Mouse (Mus musculus): ENCODE results near the gene Mybl2.

Gene Mybl2

GRCm38 (mm10) chr2:163110706-163111105 is 56.2 kb downstream of the Mybl2 start:
- no peak for DNase-seq (ENCODE audit: low read depth, low spot score)

GRCm38 (mm10) chr2:163111413-163112201 is 57.1 kb downstream of the Mybl2 start:
- no peak for DNase-seq (ENCODE audit: low read depth, low spot score)

GRCm38 (mm10) chr2:163120626-163121352 is 66.3 kb downstream of the Mybl2 start:
- no peak for DNase-seq (ENCODE audit: low read depth, low spot score)

GRCm38 (mm10) chr2:163121353-163121660 is 66.8 kb downstream of the Mybl2 start:
- no peak for DNase-seq (ENCODE audit: low read depth, low spot score)

DNA sequence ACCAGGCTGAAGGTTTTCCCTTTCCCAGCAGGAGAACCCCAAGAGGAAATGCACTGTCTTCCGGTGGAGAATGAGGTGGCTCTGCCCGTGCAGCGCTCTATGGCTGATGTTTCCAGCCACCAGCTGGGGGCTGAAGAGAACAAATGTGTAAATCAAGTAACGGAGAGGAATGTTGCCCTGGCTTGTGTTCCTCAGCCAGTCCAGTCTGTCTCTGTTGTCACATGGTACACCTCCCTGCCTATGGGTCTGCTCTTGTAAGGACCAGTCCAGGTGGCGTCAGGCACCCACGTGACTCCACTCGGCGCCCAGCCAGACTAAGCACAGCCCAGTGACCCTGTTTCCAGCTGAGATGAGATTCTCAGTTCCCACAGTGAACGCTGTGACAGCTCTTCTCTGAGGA is 67.8 kb downstream of the Mybl2 start:
- DNase-seq (ENCODE audit: low read depth, low spot score) = peak; percentile 72

GRCm38 (mm10) chr2:163123496-163123895 is 69.0 kb downstream of the Mybl2 start:
- no peak for DNase-seq (ENCODE audit: low read depth, low spot score)

GRCm38 (mm10) chr2:163130837-163131236 is 76.3 kb downstream of the Mybl2 start:
- DNase-seq (ENCODE audit: low read depth, low spot score) = no peak

DNA sequence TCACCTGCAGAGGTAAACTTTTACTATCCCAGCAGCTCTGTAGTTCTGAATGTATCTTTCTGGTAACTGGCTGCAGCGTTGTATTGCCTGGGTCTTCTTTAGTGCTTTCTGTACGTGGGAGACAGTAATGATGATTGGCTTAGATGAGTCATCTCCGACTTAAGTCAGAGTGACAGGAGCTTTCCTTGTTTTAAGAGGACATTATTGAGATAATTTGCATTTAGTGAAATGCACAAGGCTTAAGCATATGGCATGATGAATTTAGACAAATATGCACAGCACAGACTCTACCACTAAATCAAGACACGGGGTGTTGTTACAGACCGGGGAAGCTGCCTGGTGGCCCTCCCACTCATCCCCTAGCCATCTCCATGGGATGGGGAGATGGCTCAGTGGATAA is 77.8 kb downstream of the Mybl2 start:
- no peak for DNase-seq (ENCODE audit: low read depth, low spot score)

Data from mesoderm, embryonic 11.5 days (tissue).